Mouse (Mus musculus) intestine, postnatal 0 days (tissue): ENCODE data around the gene Phlpp1. TPM values are rescaled to one million over a fixed set of nuclear protein-coding genes. Genes with fewer than 3 reads are reported as not detected.

Experiments used
- ATAC-seq: fragments of 200-750 bp; cut with Nextera tagmentation; 2 replicates; pipeline ENCODE4 v1.8.0; 2017; ENCODE audit warnings: mild to moderate bottlenecking, moderate TSS enrichment, moderate library complexity
- H3K27ac ChIP-seq: fragments of 300-500 bp; sonication (generic); 2 replicates; pipeline ENCODE4 v1.5.1; 2014; ENCODE audit warnings: mild to moderate bottlenecking, low read depth, low read length, moderate library complexity
- H3K27me3 ChIP-seq: fragments of 300-500 bp; sonication (generic); replicated peaks from 2 replicates; pipeline ENCODE4 v1.6.1; 2014; ENCODE audit warnings: low read length, mixed read lengths; ENCODE audit not compliant: control insufficient read depth, insufficient read depth
- H3K36me3 ChIP-seq: fragments of 300-500 bp; sonication (generic); 2 replicates; pipeline ENCODE4 v1.6.1; 2014; ENCODE audit warnings: mild to moderate bottlenecking, moderate library complexity; ENCODE audit not compliant: control insufficient read depth, insufficient read depth
- H3K4me1 ChIP-seq: fragments of 300-500 bp; sonication (generic); replicated peaks from 2 replicates; pipeline ENCODE4 v1.6.1; 2014; ENCODE audit warnings: antibody characterized with exemption, low read length, mixed read lengths; ENCODE audit not compliant: control insufficient read depth, insufficient read depth
- H3K4me2 ChIP-seq: fragments of 300-500 bp; sonication (generic); replicated peaks from 2 replicates; pipeline ENCODE4 v1.6.1; 2014; ENCODE audit warnings: low read depth, mild to moderate bottlenecking, moderate library complexity
- H3K4me3 ChIP-seq: fragments of 300-500 bp; sonication (generic); 2 replicates; pipeline ENCODE4 v1.5.1; 2014; ENCODE audit warnings: low read depth, low read length
- H3K9ac ChIP-seq: fragments of 300-500 bp; sonication (generic); 2 replicates; pipeline ENCODE4 v1.6.1; 2014; ENCODE audit warnings: mild to moderate bottlenecking, low read depth, low read length
- H3K9me3 ChIP-seq: fragments of 300-500 bp; sonication (generic); 2 replicates; pipeline ENCODE4 v1.6.1; 2016; ENCODE audit warnings: mixed run types; ENCODE audit not compliant: control insufficient read depth
- CTCF ChIP-seq: sonication (generic); IDR thresholded peaks from 2 replicates; pipeline ENCODE4 v1.5.1; 2016; ENCODE audit warnings: low read depth, mild to moderate bottlenecking, control low read depth, antibody characterized with exemption, moderate library complexity
- WGBS: fragments of 180-500 bp; shearing (Covaris S2); extraction: QIAGEN DNeasy Blood & Tissue Kit; methylation state at CpG from one replicate; pipeline ENCODE4 v1.1.7; 2014; 5-methylcytosine and 5-hydroxymethylcytosine counted together
- polyA plus RNA-seq: library from polyadenylated mRNA; unstranded; fragments of >200 nt; fragmentation: Nextera tagmentation; extraction: Ambion mirVana; gene quantifications from 2 replicates; pipeline ENCODE4 v1.2.1, GENCODE M21; 2015

Phlpp1 gene
- polyA plus RNA-seq, 1 experiment from 2014 or later: 1.6 TPM

DNA sequence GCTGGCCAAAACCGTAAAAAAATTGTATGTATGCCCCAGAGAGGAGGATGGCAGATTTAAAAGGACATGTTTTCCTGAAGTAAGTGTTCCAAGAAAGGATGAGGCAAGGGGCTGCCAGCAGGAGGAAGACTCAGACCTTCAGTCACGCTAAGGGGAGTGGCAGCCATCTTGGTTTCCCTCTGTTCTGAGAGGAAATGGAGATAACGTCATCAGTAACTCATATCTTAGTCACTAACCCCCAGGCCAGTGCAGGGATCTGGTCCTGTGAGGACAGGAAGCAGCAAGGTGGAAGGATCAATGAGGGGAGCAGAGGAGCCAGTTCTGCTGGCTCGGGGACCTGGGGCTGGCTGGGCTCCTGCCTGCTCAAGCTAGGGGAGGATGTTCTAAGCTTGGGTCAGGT, 10.6 kb upstream of the Phlpp1 start:
- Histone ChIP-seq H3K9ac (no peak overlapping the region), H3K9me3 (no peaks in the 10 kb centered on the region), H3K36me3 (no peaks in the 10 kb centered on the region; the same call in 1 of the 2 replicates), H3K27me3 (no peaks in the 10 kb centered on the region), H3K4me2 (no peak overlapping the region), H3K27ac (no peak overlapping the region), H3K4me1 (no peaks in the 10 kb centered on the region), H3K4me3 (no peak overlapping the region)
- no peak for TF ChIP-seq CTCF
- no peak for ATAC-seq
- 84% methylated on average over 4 of the region's 4 CpGs for WGBS

DNA sequence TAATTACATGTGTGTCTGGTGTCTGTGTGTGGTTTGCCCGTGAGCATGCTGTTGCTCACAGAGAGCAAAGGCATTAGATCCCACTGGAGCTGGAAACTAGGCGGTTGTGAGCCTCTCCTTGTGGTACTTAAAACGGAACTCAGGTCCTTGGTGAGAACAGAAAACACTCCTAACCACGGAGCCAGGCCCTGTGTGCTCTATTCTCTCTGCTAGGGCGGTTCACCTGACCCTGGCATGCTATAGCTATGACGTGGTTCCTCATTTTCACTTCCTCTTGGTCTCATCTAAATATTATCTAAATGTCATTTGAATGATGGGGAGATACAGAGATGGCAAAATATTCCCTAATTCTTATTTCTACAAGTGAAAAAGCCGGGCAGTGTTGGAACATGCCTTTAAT, 9.0 kb upstream of the Phlpp1 start:
- Histone ChIP-seq H3K4me3 (no peak overlapping the region), H3K4me1 (no peaks in the 10 kb centered on the region), H3K27me3 (no peaks in the 10 kb centered on the region), H3K9ac (no peak overlapping the region), H3K27ac (no peak overlapping the region), H3K36me3 (no peaks in the 10 kb centered on the region; the same call in 1 of the 2 replicates), H3K9me3 (no peaks in the 10 kb centered on the region), H3K4me2 (no peak overlapping the region)
- WGBS: 76% methylated on average over 7 of the region's 7 CpGs
- no peak for TF ChIP-seq CTCF
- ATAC-seq: no peak

DNA sequence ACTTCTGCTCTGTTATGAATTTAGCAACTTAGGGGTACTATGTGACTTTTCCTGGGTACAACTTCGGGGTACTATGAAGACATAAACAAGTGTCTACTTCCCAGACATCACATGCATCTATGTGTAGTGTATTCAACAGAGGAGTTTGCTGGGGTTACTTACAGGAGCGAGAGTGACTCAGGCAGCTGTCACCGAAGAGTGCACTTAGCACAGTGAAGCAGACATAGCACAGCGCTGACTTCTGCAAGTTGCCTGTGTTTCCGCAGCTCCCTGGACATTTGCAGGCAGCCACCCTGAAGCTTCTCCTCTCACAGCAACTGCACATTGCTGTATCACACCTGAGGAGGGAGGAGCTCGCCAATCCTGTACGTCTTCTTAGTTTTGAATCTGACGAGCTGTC, 8.2 kb upstream of the Phlpp1 start:
- H3K9ac ChIP-seq: no peak overlapping the region
- no peaks in the 10 kb centered on the region for H3K4me1 ChIP-seq
- no peaks in the 10 kb centered on the region; the same call in 1 of the 2 replicates for H3K36me3 ChIP-seq
- no peak overlapping the region for H3K27ac ChIP-seq
- H3K27me3 ChIP-seq: no peaks in the 10 kb centered on the region
- ATAC-seq: no peak
- 79% methylated on average over 8 of the region's 8 CpGs for WGBS
- H3K4me3 ChIP-seq: no peak overlapping the region
- H3K4me2 ChIP-seq: no peak overlapping the region
- H3K9me3 ChIP-seq: no peaks in the 10 kb centered on the region
- TF ChIP-seq CTCF: no peak

DNA sequence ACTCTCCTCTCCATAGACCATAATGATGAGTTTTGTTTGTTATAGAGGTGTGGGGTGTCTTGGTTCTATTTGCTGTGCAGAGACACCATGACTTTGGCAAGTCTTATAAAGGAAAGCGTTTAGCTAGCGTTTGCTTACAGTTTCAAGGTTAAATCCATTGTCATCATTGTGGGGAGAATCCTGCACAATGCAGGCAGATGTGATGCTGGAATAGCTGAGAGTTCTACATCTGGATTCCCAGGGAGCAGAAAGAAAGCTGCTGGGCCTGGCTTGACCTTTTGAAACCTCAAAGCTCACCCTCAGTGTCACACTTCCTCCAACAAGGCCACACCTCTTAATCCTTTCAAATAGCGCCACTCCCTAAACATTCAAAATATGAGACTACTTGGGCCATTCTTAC, 7.4 kb upstream of the Phlpp1 start:
- Histone ChIP-seq H3K4me1 (no peaks in the 10 kb centered on the region), H3K4me2 (no peak overlapping the region), H3K36me3 (no peaks in the 10 kb centered on the region; the same call in 1 of the 2 replicates), H3K4me3 (no peak overlapping the region), H3K27ac (no peak overlapping the region), H3K9me3 (no peaks in the 10 kb centered on the region), H3K27me3 (no peaks in the 10 kb centered on the region), H3K9ac (no peak overlapping the region)
- no peak for TF ChIP-seq CTCF
- 83% methylated on average over 3 of the region's 3 CpGs for WGBS
- ATAC-seq: no peak

DNA sequence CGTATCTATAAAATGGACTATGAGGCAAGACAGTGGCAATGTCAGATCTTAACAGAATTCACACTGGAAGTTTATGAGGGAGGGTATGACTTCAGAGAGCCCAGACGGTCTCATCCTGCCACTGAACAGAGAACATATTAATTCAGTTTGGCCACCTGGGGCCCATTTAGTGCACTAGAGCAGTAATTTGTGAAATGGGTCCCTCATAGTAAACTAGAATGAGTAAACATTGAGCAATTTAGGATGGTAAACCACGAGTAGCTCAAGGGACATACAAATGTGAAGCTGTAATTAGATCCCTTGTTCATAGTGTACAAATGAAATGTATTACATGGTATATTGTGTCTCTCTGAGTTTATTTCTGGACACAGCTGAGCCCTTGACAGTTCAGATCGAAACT, 3.6 kb upstream of the Phlpp1 start:
- no peak for TF ChIP-seq CTCF
- 45% methylated on average over 4 of the region's 4 CpGs for WGBS

DNA sequence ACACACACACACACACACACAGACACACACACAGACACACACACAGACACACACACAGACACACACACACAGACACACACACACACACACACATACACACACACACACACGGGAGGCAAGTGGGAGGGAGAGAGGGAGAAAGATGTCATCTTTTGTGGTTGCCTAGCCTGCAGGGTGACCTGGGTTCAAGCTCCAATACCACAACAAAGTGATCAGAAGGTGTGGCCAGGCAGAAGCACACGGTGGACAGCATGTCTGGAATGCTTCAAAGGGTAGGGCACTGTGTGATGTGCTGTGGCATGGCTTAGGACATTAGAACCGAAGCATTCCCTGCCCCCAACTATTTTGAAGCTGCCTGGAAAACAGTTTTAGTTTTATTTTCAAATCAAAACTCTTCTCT, 2.8 kb upstream of the Phlpp1 start:
- no peak for TF ChIP-seq CTCF
- WGBS: 33% methylated on average over 3 of the region's 3 CpGs
- Histone ChIP-seq H3K4me2 (no peak overlapping the region), H3K36me3 (no peaks in the 10 kb centered on the region; the same call in 1 of the 2 replicates), H3K9ac (no peak overlapping the region), H3K27me3 (no peaks in the 10 kb centered on the region), H3K9me3 (no peaks in the 10 kb centered on the region), H3K4me1 (no peaks in the 10 kb centered on the region), H3K4me3 (no peak overlapping the region), H3K27ac (no peak overlapping the region)
- ATAC-seq: no peak

More for the DNA sequence above, 3.6 kb upstream of the Phlpp1 start:
- Histone ChIP-seq H3K36me3 (no peaks in the 10 kb centered on the region; the same call in 1 of the 2 replicates), H3K9me3 (no peaks in the 10 kb centered on the region), H3K4me2 (no peak overlapping the region), H3K4me3 (no peak overlapping the region), H3K27ac (no peak overlapping the region), H3K4me1 (no peaks in the 10 kb centered on the region), H3K9ac (no peak overlapping the region), H3K27me3 (no peaks in the 10 kb centered on the region)
- no peak for ATAC-seq

DNA sequence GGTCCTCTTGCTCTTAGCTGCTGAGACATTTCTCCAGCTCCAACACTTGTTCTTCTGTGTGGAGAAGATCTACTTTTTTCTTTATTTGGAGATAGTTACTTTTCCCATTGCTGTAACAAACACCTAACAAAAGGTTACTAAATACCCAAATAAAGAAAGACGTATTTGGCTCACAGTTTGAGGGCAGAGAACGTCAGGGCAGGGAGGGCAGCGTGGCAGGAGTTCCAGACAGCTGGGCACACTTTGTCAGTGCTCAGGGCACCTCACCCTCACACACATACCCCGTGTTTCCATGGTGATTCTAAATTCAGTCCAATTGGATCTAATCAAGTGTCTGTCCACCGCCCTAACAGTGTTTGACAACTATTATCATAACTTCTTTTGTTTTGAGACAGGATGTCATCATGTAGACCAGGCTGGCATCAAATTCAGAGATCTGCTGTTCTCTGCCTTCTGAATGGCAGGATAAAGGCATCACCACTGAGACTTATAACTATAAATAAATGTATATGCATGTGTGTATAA, 1.7 kb upstream of the Phlpp1 start:
- no peaks in the 10 kb centered on the region for H3K4me1 ChIP-seq
- H3K9ac ChIP-seq: no peak overlapping the region
- H3K9me3 ChIP-seq: no peaks in the 10 kb centered on the region
- ATAC-seq: no peak
- no peak for TF ChIP-seq CTCF
- H3K27ac ChIP-seq: no peak overlapping the region
- 80% methylated on average over 5 of the region's 5 CpGs for WGBS
- H3K4me3 ChIP-seq: no peak overlapping the region
- H3K27me3 ChIP-seq: no peaks in the 10 kb centered on the region
- H3K4me2 ChIP-seq: no peak overlapping the region
- H3K36me3 ChIP-seq: no peaks in the 10 kb centered on the region
